Mouse (Mus musculus) adrenal gland, adult 2 months (tissue): ENCODE data around the gene Adcy4. TPM values are rescaled to one million over a fixed set of nuclear protein-coding genes. Genes with fewer than 3 reads are reported as not detected.
A peak's percentile ranks its signal among the peaks of the same experiment; 100 is the strongest.

Experiments
- DNase-seq: peaks from one replicate; pipeline ENCODE4 v3.0.0; 2021
- polyA plus RNA-seq: library from polyadenylated mRNA; depleted of rRNA; stranded (reverse); fragments of >200 nt; gene quantifications from 2 replicates; pipeline ENCODE4 v1.2.3, GENCODE M21; 2012
- total RNA-seq, 2 experiments: library from RNA; stranded (reverse); gene quantifications; 2 replicates each; pipeline ENCODE4 v1.2.3; 2021

The Adcy4 gene
- total and polyA plus RNA-seq, 3 experiments: 9.8 to 17.1 (median 12.5) TPM

GRCm38 (mm10) chr14:55758363-55758784 is 25.5 kb downstream of the Adcy4 start, which contains the start of gene Cideb:
TSS of gene Cideb (minus strand) at chr14:55758458.
- peak; percentile 53 for DNase-seq

- DNase-seq: no peak
Measured at GRCm38 (mm10) chr14:55757566-55757965, 26.3 kb downstream of the Adcy4 start.

- DNase-seq: no peak
Measured at GRCm38 (mm10) chr14:55747051-55747847, 36.6 kb downstream of the Adcy4 start.

- no peak for DNase-seq
Measured at GRCm38 (mm10) chr14:55745861-55746237, 38.0 kb downstream of the Adcy4 start.

- peak; percentile 95 for DNase-seq
Measured at GRCm38 (mm10) chr14:55745180-55745860, 38.6 kb downstream of the Adcy4 start, which contains the start of the genes Dhrs1 and Nop9. TSS of gene Dhrs1 (minus strand) at chr14:55745690. TSS of gene Nop9 (plus strand) at chr14:55745693.

- DNase-seq: peak; percentile 86
Measured at GRCm38 (mm10) chr14:55743711-55744110, 40.2 kb downstream of the Adcy4 start.

GRCm38 (mm10) chr14:55737086-55737687 is 46.7 kb downstream of the Adcy4 start:
- DNase-seq: no peak

- no peak for DNase-seq
Measured at GRCm38 (mm10) chr14:55735758-55736157, 48.1 kb downstream of the Adcy4 start.

- DNase-seq: no peak
Measured at GRCm38 (mm10) chr14:55735334-55735733, 48.6 kb downstream of the Adcy4 start.

GRCm38 (mm10) chr14:55734869-55735268 is 49.0 kb downstream of the Adcy4 start:
- DNase-seq: no peak

GRCm38 (mm10) chr14:55733889-55734288 is 50.0 kb downstream of the Adcy4 start:
- DNase-seq: no peak

- no peak for DNase-seq
Measured at GRCm38 (mm10) chr14:55730531-55731032, 53.3 kb downstream of the Adcy4 start.

- DNase-seq: no peak
Measured at GRCm38 (mm10) chr14:55730116-55730515, 53.8 kb downstream of the Adcy4 start.

GRCm38 (mm10) chr14:55727889-55728685 is 55.8 kb downstream of the Adcy4 start:
- DNase-seq: no peak

- no peak for DNase-seq
Measured at GRCm38 (mm10) chr14:55726261-55726660, 57.6 kb downstream of the Adcy4 start.

- peak; percentile 83 for DNase-seq
Measured at GRCm38 (mm10) chr14:55724411-55724871, 59.5 kb downstream of the Adcy4 start.

- no peak for DNase-seq
Measured at GRCm38 (mm10) chr14:55723433-55723832, 60.5 kb downstream of the Adcy4 start.

- no peak for DNase-seq
Measured at GRCm38 (mm10) chr14:55722438-55722945, 61.4 kb downstream of the Adcy4 start.

GRCm38 (mm10) chr14:55721700-55722437 is 62.0 kb downstream of the Adcy4 start, which contains the start of gene Rabggta:
TSS of gene Rabggta (minus strand) at chr14:55722263.
- DNase-seq: peak; percentile 93

- DNase-seq: no peak
Measured at GRCm38 (mm10) chr14:55721076-55721475, 62.8 kb downstream of the Adcy4 start.
